ENCODE assay signal across 10 mouse cellular contexts in genomic region chr7:132896206-132896815, GRCm38 (mm10). TPM values are rescaled to one million over a fixed set of nuclear protein-coding genes. Genes with fewer than 3 reads are reported as not detected.
DNase-seq lines count a peak whose midpoint lies in the region; ATAC-seq and TF ChIP-seq lines count a peak whose summit lies in the region.
"Had no signal": no experiment of that assay in that cellular context is flagged by ENCODE, and none has a peak within 500 bp of the region (broad histone marks: within the 10 kb centered on the region; RNA-seq: fewer than 3 reads in every experiment).

No protein-coding gene starts in this region.

- peak; percentile 57 to 86 for DNase-seq in adrenal gland, adult (ENCODE audit: inconsistent age in 2 of 2, low spot score in 1 of 2)
- DNase-seq in adrenal gland, postnatal 4 days (ENCODE audit: low spot score in 2 of 2), result no peak
- no peak for DNase-seq in MEL (ENCODE audit: low read depth, low spot score)
- DNase-seq in cerebellum, postnatal 10 days, result peak; percentile 39 to 62
- DNase-seq in kidney, adult 8-10 months, result peak; percentile 49 to 54
- no peak for DNase-seq in frontal cortex, postnatal 14 days (ENCODE audit: low spot score in 2 of 2)
- DNase-seq in urinary bladder, postnatal 25 days (ENCODE audit: low spot score), result no peak

- H3K9me3 ChIP-seq in MEL (replicated peaks; ENCODE audit: insufficient read depth, low read length), result no peaks in the 10 kb centered on the region
- H3K9me3 ChIP-seq: hindbrain, embryonic 10.5 days had no signal

- H3K36me3 ChIP-seq in MEL (ENCODE audit: control insufficient read depth in 1 of 2, insufficient read depth in 2 of 2, low read length in 2 of 2), result no peaks in the 10 kb centered on the region; a peak in 1 of 4 replicates
- H3K36me3 ChIP-seq: hindbrain, embryonic 10.5 days had no signal

- H3K79me2 ChIP-seq in MEL (ENCODE audit: control insufficient read depth, insufficient read depth, low read length, poor library complexity), result no peaks in the 10 kb centered on the region

- TF ChIP-seq EP300 in MEL (IDR thresholded peaks at IDR 0.05; ENCODE audit: low read depth in 1 of 2, low read length in 2 of 2), result no peak

- no peak overlapping the region for H3K4me3 ChIP-seq in MEL (ENCODE audit: control insufficient read depth in 1 of 2, insufficient read depth in 1 of 2, low read depth in 2 of 2, low read length in 2 of 2)
- H3K4me3 ChIP-seq: hindbrain, embryonic 10.5 days had no signal

- H3K4me1 ChIP-seq in MEL (ENCODE audit: control insufficient read depth in 1 of 2, insufficient read depth in 2 of 2, low read length in 2 of 2), result peaks cover 4 to 14% of the 10 kb centered on the region in 2 experiments

- TF ChIP-seq POLR2A in MEL (IDR thresholded peaks at IDR 0.05; ENCODE audit: control insufficient read depth in 1 of 2, insufficient read depth in 1 of 2, low read depth in 1 of 2, low read length in 2 of 2, poor library complexity in 1 of 2), result no peak

- H3K27ac ChIP-seq in MEL (ENCODE audit: control insufficient read depth, low read depth, low read length), result no peak overlapping the region
- H3K27ac ChIP-seq: hindbrain, embryonic 10.5 days; liver, embryonic 14.5 days had no signal

- no peak for TF ChIP-seq RAD21 in MEL (IDR thresholded peaks at IDR 0.05; ENCODE audit: low read depth, low read length)

- ATAC-seq in granulocyte monocyte progenitor cell, adult 5-6 weeks (replicated peaks; ENCODE audit: poor library complexity, severe bottlenecking), result no peak

- H3K9ac ChIP-seq in MEL (ENCODE audit: control insufficient read depth, low read depth, low read length, poor library complexity, severe bottlenecking), result no peak overlapping the region
- H3K9ac ChIP-seq: liver, embryonic 14.5 days had no signal

- H3K27me3 ChIP-seq in MEL (ENCODE audit: control insufficient read depth in 1 of 2, insufficient read depth in 2 of 2, low read length in 2 of 2), result no peaks in the 10 kb centered on the region

- TF ChIP-seq CTCF in MEL (IDR thresholded peaks at IDR 0.05 in 2 of 3, conservative IDR thresholded peaks at IDR 0.05 in 1 of 3; ENCODE audit: control insufficient read depth in 1 of 3, insufficient read depth in 1 of 3, low read depth in 2 of 3, low read length in 3 of 3, poor library complexity in 1 of 3, severe bottlenecking in 1 of 3), result no peak

TF ChIP-seq in MEL, 35 proteins besides CTCF, POLR2A, EP300 and RAD21:
- peak; percentile 80 for TF ChIP-seq USF1 (IDR thresholded peaks at IDR 0.05; ENCODE audit: low read depth, low read length)
- TF ChIP-seq GABPA (IDR thresholded peaks at IDR 0.05; ENCODE audit: low read depth, low read length), result no peak
- 0 out of 4 replicates have a peak, but pooled peaks of 1 of the 2 experiments have one; percentile 27 for TF ChIP-seq USF2 (IDR thresholded peaks at IDR 0.05; ENCODE audit: borderline replicate concordance in 1 of 2, insufficient read depth in 1 of 2, low read depth in 1 of 2, low read length in 2 of 2)

RNA-seq across cellular contexts. Expression of gene Zranb1, which starts 34.6 kb away (rescaled TPM):
- total RNA-seq in adrenal gland, postnatal 4 days (2021), result 10 to 100 TPM; 45.8 to 47.1 TPM
- total RNA-seq in MEL (2012; rRNA removed), result 18.0 and 18.5 TPM in 2 replicates
- 10 to 100 TPM in 1 of 2 experiments, not detected in 1; 17.4 TPM for polyA plus RNA-seq in MEL (2012; ENCODE audit: insufficient read depth in 1 of 2, insufficient read length in 2 of 2, low read depth in 1 of 2, low replicate concordance in 2 of 2, missing spikeins in 1 of 2)
- total RNA-seq in granulocyte monocyte progenitor cell, adult 5-6 weeks (2014; fragmentation: Nextera tagmentation), result 18.8 and 21.6 TPM in 2 replicates
- total RNA-seq in granulocyte monocyte progenitor cell, adult 5-6 weeks (2017), result 46.8 and 70.1 TPM in 2 replicates

RNA-seq across cellular contexts. Expression of gene Abraxas2, which starts 37.3 kb away (rescaled TPM):
- total RNA-seq in adrenal gland, postnatal 4 days (2021), result 10 to 100 TPM; 39.4 to 42.2 TPM
- total RNA-seq in MEL (2012; rRNA removed), result 26.5 and 30.1 TPM in 2 replicates
- polyA plus RNA-seq in MEL (2012; ENCODE audit: insufficient read depth in 1 of 2, insufficient read length in 2 of 2, low read depth in 1 of 2, low replicate concordance in 2 of 2, missing spikeins in 1 of 2), result 10 to 100 TPM in 1 of 2 experiments, not detected in 1; 31.1 TPM
- total RNA-seq in granulocyte monocyte progenitor cell, adult 5-6 weeks (2014; fragmentation: Nextera tagmentation), result 43.0 and 44.0 TPM in 2 replicates
- 36.1 and 40.2 TPM in 2 replicates for total RNA-seq in granulocyte monocyte progenitor cell, adult 5-6 weeks (2017)

RNA-seq across cellular contexts. Expression of gene Eef1akmt2, which starts 43.8 kb away (rescaled TPM):
- 10 to 100 TPM; 36.0 to 36.2 TPM for total RNA-seq in adrenal gland, postnatal 4 days (2021)
- 24.3 and 26.9 TPM in 2 replicates for total RNA-seq in MEL (2012; rRNA removed)
- 100 to 1,000 TPM in 1 of 2 experiments, 10 to 100 TPM in 1; 27.0 to 330 TPM for polyA plus RNA-seq in MEL (2012; ENCODE audit: insufficient read depth in 1 of 2, insufficient read length in 2 of 2, low read depth in 1 of 2, low replicate concordance in 2 of 2, missing spikeins in 1 of 2)
- total RNA-seq in granulocyte monocyte progenitor cell, adult 5-6 weeks (2014; fragmentation: Nextera tagmentation), result 22.1 and 26.8 TPM in 2 replicates
- 51.4 and 61.2 TPM in 2 replicates for total RNA-seq in granulocyte monocyte progenitor cell, adult 5-6 weeks (2017)

Comparison
In these comparisons a context has a peak if more than half of its experiments do, and no peak if none do; other contexts are left out.
1. DNase-seq: peak in adrenal gland, adult (2 of 2), cerebellum, postnatal 10 days (2 of 2) and kidney, adult 8-10 months (2 of 2); none in adrenal gland, postnatal 4 days (0 of 2), MEL (single experiment), frontal cortex, postnatal 14 days (0 of 2) and urinary bladder, postnatal 25 days (single experiment).